Mouse (Mus musculus) midbrain, embryonic 14.5 days (tissue): ENCODE results near the gene Mab21l1. TPM values are rescaled to one million over a fixed set of nuclear protein-coding genes. Genes with fewer than 3 reads are reported as not detected.

Source experiments
- ATAC-seq: fragments of 200-750 bp; cut with Nextera tagmentation; 2 replicates; pipeline ENCODE4 v1.8.0; 2017; ENCODE audit warnings: moderate number of reproducible peaks, moderate library complexity; ENCODE audit not compliant: low FRiP score, low TSS enrichment
- DNase-seq: peaks from one replicate; pipeline ENCODE4 v3.0.0-alpha.2; 2015
- H3K27ac ChIP-seq: fragments of 300-500 bp; sonication (generic); replicated peaks from 2 replicates; pipeline ENCODE4 v1.5.1; 2014; ENCODE audit warnings: mild to moderate bottlenecking, low read depth, low read length, moderate library complexity
- H3K27me3 ChIP-seq: fragments of 300-500 bp; sonication (generic); 2 replicates; pipeline ENCODE4 v1.6.1; 2014; ENCODE audit warnings: low read length, control low read depth, mixed read lengths; ENCODE audit not compliant: control insufficient read depth, insufficient read depth
- H3K36me3 ChIP-seq: fragments of 300-500 bp; sonication (generic); 2 replicates; pipeline ENCODE4 v1.6.1; 2014; ENCODE audit warnings: low read length, control low read depth; ENCODE audit not compliant: control insufficient read depth, insufficient read depth
- H3K4me1 ChIP-seq: fragments of 300-500 bp; sonication (generic); 2 replicates; pipeline ENCODE4 v1.6.1; 2014; ENCODE audit warnings: mild to moderate bottlenecking, antibody characterized with exemption, low read length, control low read depth; ENCODE audit not compliant: control insufficient read depth, insufficient read depth
- H3K4me2 ChIP-seq: fragments of 300-500 bp; sonication (generic); 2 replicates; pipeline ENCODE4 v1.6.1; 2014; ENCODE audit warnings: mild to moderate bottlenecking, low read length, moderate library complexity
- H3K4me3 ChIP-seq: fragments of 300-500 bp; sonication (generic); replicated peaks from 2 replicates; pipeline ENCODE4 v1.5.1; 2014; ENCODE audit warnings: low read depth, low read length
- H3K9ac ChIP-seq: fragments of 300-500 bp; sonication (generic); replicated peaks from 2 replicates; pipeline ENCODE4 v1.6.1; 2014; ENCODE audit warnings: mild to moderate bottlenecking, low read length, moderate library complexity
- H3K9me3 ChIP-seq: fragments of 300-500 bp; sonication (generic); 2 replicates; pipeline ENCODE4 v1.6.1; 2016; ENCODE audit warnings: low read length, control low read depth, mixed read lengths; ENCODE audit not compliant: control insufficient read depth
- WGBS: fragments of 180-500 bp; shearing (Covaris S2); extraction: QIAGEN DNeasy Blood & Tissue Kit; methylation state at CpG from one replicate; pipeline ENCODE4 v1.1.7; 2014; 5-methylcytosine and 5-hydroxymethylcytosine counted together
- polyA plus RNA-seq: library from polyadenylated mRNA; unstranded; fragments of >200 nt; fragmentation: Nextera tagmentation; extraction: Ambion mirVana; gene quantifications from 2 replicates; pipeline ENCODE4 v1.2.1, GENCODE M21; 2014

Mab21l1 gene
- polyA plus RNA-seq, 1 experiment from 2014 or later = 237 TPM

DNA sequence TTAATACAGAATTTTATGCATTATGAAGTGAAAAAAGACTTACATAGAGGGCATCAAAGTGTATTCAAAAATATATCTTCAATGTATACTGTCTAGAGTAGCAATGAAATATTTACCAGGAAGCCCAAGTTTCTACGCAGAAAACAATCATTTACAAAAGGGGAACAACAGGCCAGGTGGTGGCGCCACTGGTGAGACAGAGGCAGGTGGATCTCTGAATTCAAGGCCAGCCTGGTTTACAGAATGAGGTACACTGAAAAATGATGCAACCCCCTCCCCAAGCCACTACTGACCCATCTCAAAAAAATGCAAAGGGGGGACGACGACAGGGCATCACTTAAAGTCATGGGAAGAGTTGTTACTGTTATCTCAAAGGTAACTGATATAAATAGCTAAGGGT is 29.8 kb upstream of the Mab21l1 start:
- no peaks in the 10 kb centered on the region for H3K27me3 ChIP-seq
- H3K36me3 ChIP-seq = no peaks in the 10 kb centered on the region
- ATAC-seq (no peak), DNase-seq (no peak)
- H3K4me1 ChIP-seq = peaks cover 65% of the 10 kb centered on the region
- 81% methylated on average over 4 of the region's 4 CpGs for WGBS
- no peaks in the 10 kb centered on the region for H3K9me3 ChIP-seq
- no peak overlapping the region for H3K4me3 ChIP-seq
- H3K27ac ChIP-seq = no peak overlapping the region; the same call in 1 of the 2 replicates
- no peak overlapping the region for H3K9ac ChIP-seq
- no peak overlapping the region for H3K4me2 ChIP-seq

- no peaks in the 10 kb centered on the region for H3K27me3 ChIP-seq
- H3K36me3 ChIP-seq = no peaks in the 10 kb centered on the region
- H3K9me3 ChIP-seq = no peaks in the 10 kb centered on the region
- ATAC-seq (no peak), DNase-seq (no peak)
- H3K4me3 ChIP-seq = no peak overlapping the region
- no peak overlapping the region for H3K4me2 ChIP-seq
- H3K27ac ChIP-seq = peak overlapping the region; percentile 86
- peaks cover 65% of the 10 kb centered on the region for H3K4me1 ChIP-seq
- no peak overlapping the region for H3K9ac ChIP-seq
- WGBS = 53% methylated on average over 6 of the region's 6 CpGs
Observed at GRCm38 (mm10) chr3:55753872-55754271, 28.4 kb upstream of the Mab21l1 start.

- H3K9me3 ChIP-seq = no peaks in the 10 kb centered on the region
- peak; percentile 74 for DNase-seq
- no peaks in the 10 kb centered on the region for H3K36me3 ChIP-seq
- H3K4me2 ChIP-seq = peak overlapping the region; percentile 42
- 15% methylated on average over 6 of the region's 6 CpGs for WGBS
- H3K27me3 ChIP-seq = no peaks in the 10 kb centered on the region
- peaks cover 62% of the 10 kb centered on the region for H3K4me1 ChIP-seq
- no peak overlapping the region for H3K4me3 ChIP-seq
- ATAC-seq = peak; percentile 31; the same call in 1 of the 2 replicates
- H3K27ac ChIP-seq = peak overlapping the region; percentile 86
- H3K9ac ChIP-seq = no peak overlapping the region
Observed at GRCm38 (mm10) chr3:55754981-55755608, 27.2 kb upstream of the Mab21l1 start.

DNA sequence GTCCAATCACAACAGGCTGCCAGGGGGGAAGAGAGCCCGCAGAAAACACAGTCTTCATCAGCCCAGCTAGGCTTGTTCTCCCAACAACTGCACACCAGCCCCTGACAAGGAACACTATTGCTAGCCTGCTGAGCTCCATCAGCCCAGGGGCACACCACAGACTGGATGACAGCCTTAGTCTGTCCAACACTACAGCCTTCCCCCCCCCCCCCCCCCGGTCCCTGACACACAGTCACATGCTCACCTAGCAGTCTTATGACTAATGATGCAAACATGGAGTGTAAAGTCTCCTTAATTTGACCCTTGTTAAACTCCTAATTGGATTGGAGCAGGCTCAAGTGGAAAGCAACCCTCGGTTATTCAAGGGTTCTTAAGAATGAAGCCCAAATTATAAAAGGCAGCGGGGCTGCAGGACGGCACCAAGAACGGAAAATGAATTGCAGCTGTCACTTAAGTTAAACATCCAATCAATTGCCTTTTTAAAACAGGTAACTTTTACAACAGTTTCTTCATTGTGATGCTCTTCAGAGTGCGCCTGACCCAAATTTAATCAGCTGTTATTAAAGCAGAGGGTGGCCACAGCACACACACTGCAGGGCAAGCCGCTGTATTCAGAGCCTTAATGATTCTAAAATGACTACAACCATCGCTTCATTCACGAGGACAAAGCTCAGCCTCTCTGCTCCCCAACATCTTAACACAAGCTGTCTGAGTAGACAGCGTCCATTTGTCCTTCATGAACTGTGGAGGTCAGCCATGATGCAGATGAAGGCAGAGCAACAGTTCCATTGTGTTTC is 26.3 kb upstream of the Mab21l1 start:
- Histone ChIP-seq H3K27ac (peak overlapping the region; percentile 86), H3K9ac (peak overlapping the region; percentile 13; the same call in 1 of the 2 replicates), H3K4me1 (peaks cover 54% of the 10 kb centered on the region), H3K27me3 (no peaks in the 10 kb centered on the region), H3K36me3 (no peaks in the 10 kb centered on the region), H3K4me2 (peak overlapping the region; percentile 42), H3K4me3 (no peak overlapping the region), H3K9me3 (no peaks in the 10 kb centered on the region)
- DNase-seq (peak; percentile 83), ATAC-seq (peak; percentile 84)
- WGBS = 2% methylated on average over 11 of the region's 11 CpGs

DNA sequence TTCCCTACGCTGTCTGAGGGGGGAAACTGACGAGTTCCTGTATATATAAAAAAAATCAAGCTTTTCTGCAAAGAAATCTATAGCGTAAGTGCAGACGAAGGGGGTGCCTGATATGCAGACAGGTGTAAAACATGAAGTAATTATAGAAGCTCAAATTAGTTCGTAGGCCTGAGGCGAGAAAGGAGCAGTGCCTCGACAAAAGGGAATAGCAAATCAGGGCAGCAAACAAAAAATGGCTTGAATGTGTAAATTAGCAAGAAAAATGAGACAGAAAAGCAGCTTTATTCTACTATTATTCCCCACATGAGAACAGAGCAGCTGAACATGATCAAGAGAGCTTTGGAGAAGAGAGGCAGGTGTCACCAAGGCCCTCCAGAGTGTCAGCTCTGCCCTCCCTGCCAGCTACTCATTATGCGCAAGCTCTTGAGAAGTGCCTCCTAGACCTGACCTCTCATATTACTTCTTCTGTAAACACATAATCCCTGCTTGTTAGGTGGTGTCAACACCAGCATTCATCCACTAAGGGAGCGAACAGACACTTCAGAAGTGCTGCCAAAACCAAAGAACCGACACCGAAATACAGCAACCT is 25.6 kb upstream of the Mab21l1 start:
- DNase-seq = peak; percentile 72
- H3K4me2 ChIP-seq = peak overlapping the region; percentile 42
- 8% methylated on average over 11 of the region's 11 CpGs for WGBS
- H3K9me3 ChIP-seq = no peaks in the 10 kb centered on the region
- H3K9ac ChIP-seq = peak overlapping the region; percentile 13; the same call in 1 of the 2 replicates
- peak; percentile 63; the same call in 1 of the 2 replicates for ATAC-seq
- H3K27me3 ChIP-seq = no peaks in the 10 kb centered on the region
- H3K4me1 ChIP-seq = peaks cover 47% of the 10 kb centered on the region
- H3K4me3 ChIP-seq = no peak overlapping the region
- H3K27ac ChIP-seq = peak overlapping the region; percentile 86
- no peaks in the 10 kb centered on the region for H3K36me3 ChIP-seq

- Histone ChIP-seq H3K4me1 (peaks cover 42% of the 10 kb centered on the region), H3K9me3 (no peaks in the 10 kb centered on the region), H3K4me3 (no peak overlapping the region), H3K36me3 (no peaks in the 10 kb centered on the region), H3K27me3 (no peaks in the 10 kb centered on the region), H3K9ac (no peak overlapping the region), H3K4me2 (no peak overlapping the region), H3K27ac (peak overlapping the region; percentile 58)
- ATAC-seq (no peak), DNase-seq (peak; percentile 62)
- WGBS = 49% methylated on average over 8 of the region's 8 CpGs
Observed at GRCm38 (mm10) chr3:55758297-55758696, 24.0 kb upstream of the Mab21l1 start.

GRCm38 (mm10) chr3:55763591-55763990 is 18.7 kb upstream of the Mab21l1 start:
- Histone ChIP-seq H3K27ac (no peak overlapping the region; the same call in 1 of the 2 replicates), H3K4me2 (no peak overlapping the region)

DNA sequence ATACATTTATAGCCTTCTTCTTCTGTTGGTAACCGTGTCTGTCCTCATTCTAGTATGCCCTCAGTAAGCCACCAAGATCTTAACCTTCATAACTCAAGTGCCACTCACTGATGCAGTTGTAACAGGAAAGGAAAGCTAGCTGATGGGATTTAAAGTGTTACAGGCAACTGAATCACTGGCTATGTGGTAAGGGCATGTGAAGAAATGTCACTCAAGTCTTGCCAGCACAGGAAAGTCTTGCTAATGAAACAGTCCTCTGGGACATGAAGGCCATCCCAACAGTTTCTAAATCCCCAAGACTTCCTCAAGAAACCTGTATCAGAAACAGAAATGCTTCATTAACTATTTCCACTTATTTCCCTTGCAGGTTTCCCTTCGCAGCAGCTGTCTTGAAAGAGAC is 13.7 kb upstream of the Mab21l1 start:
- no peak for DNase-seq

More at GRCm38 (mm10) chr3:55763591-55763990, 18.7 kb upstream of the Mab21l1 start:
- Histone ChIP-seq H3K9me3 (no peaks in the 10 kb centered on the region), H3K4me1 (peaks cover 3% of the 10 kb centered on the region; the same call in 1 of the 2 replicates), H3K4me3 (no peak overlapping the region), H3K9ac (no peak overlapping the region), H3K27me3 (no peaks in the 10 kb centered on the region), H3K36me3 (no peaks in the 10 kb centered on the region)
- 28% methylated on average over 8 of the region's 8 CpGs for WGBS
- DNase-seq (no peak), ATAC-seq (no peak)

More for the DNA sequence above, 13.7 kb upstream of the Mab21l1 start:
- Histone ChIP-seq H3K27me3 (no peaks in the 10 kb centered on the region), H3K4me1 (peaks cover 1% of the 10 kb centered on the region), H3K9me3 (no peaks in the 10 kb centered on the region), H3K36me3 (peaks cover 6% of the 10 kb centered on the region; the same call in 1 of the 2 replicates), H3K9ac (no peak overlapping the region), H3K27ac (no peak overlapping the region), H3K4me2 (no peak overlapping the region), H3K4me3 (no peak overlapping the region)
- WGBS = 90% methylated on average over 2 of the region's 2 CpGs
- no peak for ATAC-seq
